Mouse (Mus musculus): ENCODE data around the gene Dicer1. TPM values are rescaled to one million over a fixed set of nuclear protein-coding genes. Genes with fewer than 3 reads are reported as not detected.

Gene Dicer1
- polyA plus RNA-seq, 1 experiment from 2014 or later = 52.0 TPM

DNA sequence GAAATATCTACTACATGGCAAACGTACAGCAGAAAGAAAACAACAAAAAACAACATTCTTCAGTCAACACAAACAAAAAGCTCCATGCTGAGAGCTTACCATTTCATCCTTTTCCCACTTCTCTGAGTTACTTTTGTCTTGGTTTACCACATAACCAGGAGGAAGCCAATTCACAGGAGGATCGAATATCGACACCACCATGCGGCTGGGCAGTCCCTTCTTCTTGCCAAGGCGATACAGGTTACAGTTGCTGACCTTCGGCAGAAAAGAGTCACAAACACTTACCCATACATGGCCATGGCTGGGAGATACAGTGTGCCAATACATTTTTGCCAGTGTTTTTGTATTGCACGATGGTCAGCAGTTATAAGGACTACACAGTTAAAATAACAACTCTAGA is 51.5 kb downstream of the Dicer1 start:
- Histone ChIP-seq H3K36me3 (ENCODE audit: poor library complexity, severe bottlenecking) (peaks cover 85% of the 10 kb centered on the region), H3K4me1 (0 out of 2 replicates have a peak, but pooled peaks cover 3% of the 10 kb centered on the region), H3K27ac (no peak overlapping the region), H3K27me3 (no peaks in the 10 kb centered on the region), H3K9ac (no peak overlapping the region), H3K9me3 (replicated peaks) (no peaks in the 10 kb centered on the region), H3K4me2 (no peak overlapping the region), H3K4me3 (no peak overlapping the region)
- 75% methylated on average over 7 of the region's 7 CpGs for WGBS
- no peak for ATAC-seq

DNA sequence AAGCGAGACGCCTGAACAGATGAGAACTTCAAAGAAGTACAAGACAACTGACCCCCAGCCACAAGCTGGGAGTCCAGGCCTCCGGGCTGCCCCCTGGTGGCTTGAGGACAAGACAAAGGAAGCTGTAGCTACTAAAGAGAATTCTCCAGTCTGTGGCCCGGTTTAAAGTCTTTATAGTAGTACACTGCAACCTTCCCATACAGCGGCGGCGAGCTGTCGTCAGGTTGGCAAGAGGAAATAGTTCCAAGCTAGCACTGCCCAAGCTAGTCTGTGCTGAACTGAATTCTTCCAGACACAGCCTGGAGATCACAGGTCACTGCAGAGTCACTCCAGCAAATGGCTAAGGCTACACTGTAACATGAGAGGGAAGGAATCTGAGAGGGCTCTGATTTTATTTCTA is 52.0 kb downstream of the Dicer1 start:
- Histone ChIP-seq H3K4me3 (no peak overlapping the region), H3K27me3 (no peaks in the 10 kb centered on the region), H3K36me3 (ENCODE audit: poor library complexity, severe bottlenecking) (peaks cover 86% of the 10 kb centered on the region), H3K9ac (no peak overlapping the region), H3K4me2 (no peak overlapping the region), H3K4me1 (0 out of 2 replicates have a peak, but pooled peaks cover 3% of the 10 kb centered on the region), H3K27ac (no peak overlapping the region), H3K9me3 (replicated peaks) (no peaks in the 10 kb centered on the region)
- ATAC-seq = peak; percentile 33; the same call in 1 of the 2 replicates
- 56% methylated on average over 8 of the region's 8 CpGs for WGBS

DNA sequence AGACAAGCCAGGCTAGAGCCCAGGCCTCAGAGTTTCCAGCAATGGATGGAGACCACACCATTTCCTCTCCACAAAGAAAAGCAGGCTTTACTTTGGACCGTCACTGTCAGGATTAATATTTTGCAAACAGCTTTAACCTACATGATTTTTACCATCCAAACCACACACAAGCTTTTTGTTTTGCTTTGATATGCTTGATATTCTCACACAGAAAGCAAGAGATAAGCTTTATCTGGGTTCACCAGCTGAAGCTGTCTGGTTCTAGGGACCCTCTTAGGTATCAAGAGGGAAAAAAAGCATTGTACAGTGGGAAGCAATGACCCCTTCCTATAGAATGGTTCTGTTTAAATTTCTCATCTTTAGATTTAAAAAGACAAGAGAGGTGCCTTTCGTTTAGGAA is 56.2 kb downstream of the Dicer1 start:
- no peak overlapping the region for H3K4me2 ChIP-seq
- WGBS = 94% methylated on average over 2 of the region's 2 CpGs

DNA sequence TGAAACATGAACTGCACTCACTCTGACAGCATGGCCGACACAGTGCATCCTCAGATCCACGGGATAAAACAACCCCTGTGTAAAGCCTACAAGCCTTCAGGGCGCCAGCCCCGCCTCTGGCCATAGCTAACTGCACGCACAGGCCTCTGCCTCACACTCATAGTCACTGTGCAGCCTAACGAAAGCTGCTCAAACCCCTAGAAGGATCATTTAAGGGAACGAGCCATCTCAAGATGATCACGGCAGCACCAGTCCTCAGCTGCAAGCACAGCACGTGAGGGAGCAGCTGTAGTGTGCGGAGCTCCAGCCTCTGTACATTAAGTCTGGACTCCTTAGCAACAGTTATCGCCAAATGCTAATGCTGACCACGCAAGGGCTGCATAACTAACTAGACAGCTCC is 58.9 kb downstream of the Dicer1 start:
- H3K9ac ChIP-seq = no peak overlapping the region
- H3K4me2 ChIP-seq = no peak overlapping the region
- peak; percentile 57; the same call in 1 of the 2 replicates for ATAC-seq
- WGBS = 53% methylated on average over 12 of the region's 12 CpGs
- H3K4me3 ChIP-seq = no peak overlapping the region
- H3K27me3 ChIP-seq = no peaks in the 10 kb centered on the region
- H3K9me3 ChIP-seq (replicated peaks) = no peaks in the 10 kb centered on the region
- peak overlapping the region; percentile 10; the same call in 1 of the 2 replicates for H3K27ac ChIP-seq
- H3K36me3 ChIP-seq (ENCODE audit: poor library complexity, severe bottlenecking) = peaks cover 80% of the 10 kb centered on the region
- H3K4me1 ChIP-seq = peaks cover 7% of the 10 kb centered on the region; the same call in 1 of the 2 replicates

More for the DNA sequence above, 56.2 kb downstream of the Dicer1 start:
- H3K27me3 ChIP-seq = no peaks in the 10 kb centered on the region
- no peaks in the 10 kb centered on the region for H3K9me3 ChIP-seq (replicated peaks)
- H3K4me1 ChIP-seq = peaks cover 10% of the 10 kb centered on the region; the same call in 1 of the 2 replicates
- ATAC-seq = no peak
- no peak overlapping the region for H3K27ac ChIP-seq
- H3K4me3 ChIP-seq = no peak overlapping the region
- no peak overlapping the region for H3K9ac ChIP-seq
- peaks cover 81% of the 10 kb centered on the region for H3K36me3 ChIP-seq (ENCODE audit: poor library complexity, severe bottlenecking)

GRCm38 (mm10) chr12:104690412-104690811 is 61.3 kb downstream of the Dicer1 start:
- no peak for ATAC-seq
- no peak overlapping the region for H3K4me2 ChIP-seq
- H3K4me1 ChIP-seq = peaks cover 13% of the 10 kb centered on the region; the same call in 1 of the 2 replicates
- no peaks in the 10 kb centered on the region for H3K27me3 ChIP-seq
- 89% methylated on average over 7 of the region's 7 CpGs for WGBS
- no peak overlapping the region for H3K27ac ChIP-seq
- no peaks in the 10 kb centered on the region for H3K9me3 ChIP-seq (replicated peaks)
- H3K4me3 ChIP-seq = no peak overlapping the region
- H3K9ac ChIP-seq = no peak overlapping the region
- peaks cover 71% of the 10 kb centered on the region for H3K36me3 ChIP-seq (ENCODE audit: poor library complexity, severe bottlenecking)

- H3K27ac ChIP-seq = no peak overlapping the region
- 89% methylated on average over 11 of the region's 11 CpGs for WGBS
These were observed 62.9 kb downstream of the Dicer1 start for GRCm38 (mm10) chr12:104688870-104689269.

DNA sequence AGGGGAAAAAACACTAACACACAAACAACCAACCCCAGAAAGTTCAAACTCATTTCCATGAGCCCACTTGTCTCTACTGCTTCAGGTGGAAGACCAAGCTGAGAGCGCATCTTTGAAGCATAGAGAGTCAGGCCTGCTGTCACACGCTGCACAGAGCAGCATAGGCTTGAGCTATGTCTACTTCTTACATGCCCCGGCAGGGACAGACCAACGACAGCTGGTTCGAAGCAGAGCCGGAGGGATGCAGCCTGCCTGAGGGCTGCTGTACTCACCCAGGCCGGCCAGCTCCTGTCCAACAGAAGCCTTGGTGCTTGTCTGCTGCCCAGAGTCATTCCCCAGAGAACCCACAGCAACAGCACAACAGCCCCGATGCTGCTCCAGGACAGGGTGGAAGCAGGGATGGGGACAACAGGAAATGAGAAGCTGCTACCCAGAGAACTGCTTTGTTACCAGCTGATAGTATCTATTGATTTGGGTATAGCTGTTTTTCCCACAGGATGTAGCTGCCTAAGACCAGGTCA is 67.3 kb downstream of the Dicer1 start:
- Histone ChIP-seq H3K27me3 (no peaks in the 10 kb centered on the region), H3K9ac (no peak overlapping the region), H3K36me3 (ENCODE audit: poor library complexity, severe bottlenecking) (peaks cover 19% of the 10 kb centered on the region), H3K27ac (no peak overlapping the region), H3K4me2 (no peak overlapping the region), H3K4me1 (peaks cover 6% of the 10 kb centered on the region; the same call in 1 of the 2 replicates), H3K9me3 (replicated peaks) (no peaks in the 10 kb centered on the region; the same call in 1 of the 2 replicates), H3K4me3 (no peak overlapping the region)
- WGBS = 90% methylated on average over 8 of the region's 8 CpGs
- ATAC-seq = no peak

More at GRCm38 (mm10) chr12:104688870-104689269, 62.9 kb downstream of the Dicer1 start:
- peaks cover 13% of the 10 kb centered on the region; the same call in 1 of the 2 replicates for H3K4me1 ChIP-seq
- H3K9me3 ChIP-seq (replicated peaks) = no peaks in the 10 kb centered on the region
- H3K9ac ChIP-seq = no peak overlapping the region
- no peaks in the 10 kb centered on the region for H3K27me3 ChIP-seq
- H3K36me3 ChIP-seq (ENCODE audit: poor library complexity, severe bottlenecking) = peaks cover 56% of the 10 kb centered on the region
- H3K4me2 ChIP-seq = no peak overlapping the region
- ATAC-seq = no peak
- H3K4me3 ChIP-seq = no peak overlapping the region

DNA sequence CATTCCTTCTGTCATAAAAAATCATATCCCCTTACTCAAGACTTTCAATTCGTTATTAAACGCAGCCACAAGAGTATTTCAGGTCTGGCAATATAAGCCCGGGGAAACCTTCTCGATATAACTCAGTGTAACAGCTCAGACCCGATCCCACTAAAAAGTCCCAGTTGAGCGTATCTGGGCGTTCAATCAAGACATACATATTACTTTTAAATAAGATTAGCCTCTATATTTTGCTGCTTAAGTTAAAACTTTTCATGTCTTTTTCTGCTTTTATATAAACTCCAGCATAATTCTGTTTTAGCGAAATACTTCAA is 72.0 kb downstream of the Dicer1 start:
- peaks cover 2% of the 10 kb centered on the region; the same call in 1 of the 2 replicates for H3K27me3 ChIP-seq
- H3K9ac ChIP-seq = no peak overlapping the region
- H3K4me2 ChIP-seq = no peak overlapping the region
- H3K9me3 ChIP-seq (replicated peaks) = no peaks in the 10 kb centered on the region; the same call in 1 of the 2 replicates
- 81% methylated on average over 8 of the region's 8 CpGs for WGBS
- no peaks in the 10 kb centered on the region for H3K36me3 ChIP-seq (ENCODE audit: poor library complexity, severe bottlenecking)
- H3K27ac ChIP-seq = no peak overlapping the region
- no peak overlapping the region for H3K4me3 ChIP-seq
- ATAC-seq = no peak
- H3K4me1 ChIP-seq = peaks cover 11% of the 10 kb centered on the region

GRCm38 (mm10) chr12:104679121-104679818 is 72.5 kb downstream of the Dicer1 start:
- Histone ChIP-seq H3K36me3 (ENCODE audit: poor library complexity, severe bottlenecking) (no peaks in the 10 kb centered on the region), H3K9me3 (replicated peaks) (no peaks in the 10 kb centered on the region; the same call in 1 of the 2 replicates), H3K9ac (peak overlapping the region; percentile 17; the same call in 1 of the 2 replicates), H3K4me1 (peaks cover 11% of the 10 kb centered on the region), H3K4me2 (peak overlapping the region; percentile 47), H3K27ac (no peak overlapping the region), H3K4me3 (no peak overlapping the region), H3K27me3 (peaks cover 2% of the 10 kb centered on the region; the same call in 1 of the 2 replicates)
- ATAC-seq = peak; percentile 70; the same call in 1 of the 2 replicates
- WGBS = 14% methylated on average over 26 of the region's 26 CpGs

GRCm38 (mm10) chr12:104678462-104678861 is 73.3 kb downstream of the Dicer1 start:
- H3K9ac ChIP-seq = no peak overlapping the region
- no peaks in the 10 kb centered on the region for H3K36me3 ChIP-seq (ENCODE audit: poor library complexity, severe bottlenecking)
- H3K9me3 ChIP-seq (replicated peaks) = no peaks in the 10 kb centered on the region; the same call in 1 of the 2 replicates
- peak overlapping the region; percentile 47 for H3K4me2 ChIP-seq
- peaks cover 11% of the 10 kb centered on the region for H3K4me1 ChIP-seq
- H3K4me3 ChIP-seq = no peak overlapping the region
- WGBS = 19% methylated on average over 9 of the region's 14 CpGs
- no peak overlapping the region for H3K27ac ChIP-seq
- H3K27me3 ChIP-seq = peaks cover 2% of the 10 kb centered on the region; the same call in 1 of the 2 replicates
- ATAC-seq = no peak; the same call in 1 of the 2 replicates

DNA sequence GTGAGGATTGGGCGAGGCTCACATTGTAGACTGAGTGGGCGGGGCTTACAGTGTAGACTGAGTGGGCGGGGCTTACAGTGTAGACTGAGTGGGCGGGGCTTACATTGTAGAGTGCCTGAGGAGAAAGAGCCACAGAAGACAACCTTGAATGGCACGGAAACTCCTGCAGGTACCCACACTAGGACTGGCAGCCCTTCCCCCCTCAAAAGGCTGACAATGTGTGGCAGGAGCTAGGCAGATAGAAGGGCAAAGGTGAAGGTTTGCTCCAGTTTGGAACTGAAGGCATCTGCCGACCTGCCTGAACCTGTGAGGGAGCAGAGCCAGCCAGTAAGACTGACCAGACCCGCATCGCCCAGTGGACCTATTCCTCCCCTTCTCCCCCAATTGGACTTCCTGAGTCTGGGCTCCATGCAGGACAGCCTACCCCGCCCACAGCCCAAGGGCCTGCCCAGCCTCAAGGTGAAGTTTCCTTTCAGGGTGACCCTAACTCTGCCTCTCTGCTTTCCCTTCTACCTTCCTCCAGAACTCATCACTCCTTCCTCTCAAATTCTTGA is 74.3 kb downstream of the Dicer1 start:
- Histone ChIP-seq H3K4me1 (peaks cover 11% of the 10 kb centered on the region), H3K27me3 (peaks cover 2% of the 10 kb centered on the region; the same call in 1 of the 2 replicates), H3K4me2 (no peak overlapping the region), H3K4me3 (no peak overlapping the region), H3K9ac (no peak overlapping the region), H3K36me3 (ENCODE audit: poor library complexity, severe bottlenecking) (no peaks in the 10 kb centered on the region), H3K9me3 (replicated peaks) (no peaks in the 10 kb centered on the region), H3K27ac (no peak overlapping the region)
- 89% methylated on average over 9 of the region's 9 CpGs for WGBS
- ATAC-seq = peak; percentile 33; the same call in 1 of the 2 replicates
